Mouse (Mus musculus) heart, postnatal 4 days (tissue): ENCODE data around the gene Gm20838. TPM values are rescaled to one million over a fixed set of nuclear protein-coding genes. Genes with fewer than 3 reads are reported as not detected.
"Not testable (repeated sequence)": the region's sequence is repeated elsewhere in the genome, so short reads cannot be mapped to it uniquely, and the experiment has no call there.

Experiments used
- DNase-seq: peaks from one replicate; pipeline ENCODE4 v3.0.0; 2021
- total RNA-seq, 2 experiments: library from RNA; stranded (reverse); gene quantifications; 2 replicates each; pipeline ENCODE4 v1.2.3; 2021

Gm20838 gene
- total RNA-seq, result not detected

GRCm38 (mm10) chrY:33543064-33543463, at the start of gene Gm20838:
TSS of gene Gm20838 (minus strand) at chrY:33543164.
- not testable (repeated sequence) for DNase-seq
